ENCODE assay signal across 9 mouse cellular contexts in the genomic region with DNA sequence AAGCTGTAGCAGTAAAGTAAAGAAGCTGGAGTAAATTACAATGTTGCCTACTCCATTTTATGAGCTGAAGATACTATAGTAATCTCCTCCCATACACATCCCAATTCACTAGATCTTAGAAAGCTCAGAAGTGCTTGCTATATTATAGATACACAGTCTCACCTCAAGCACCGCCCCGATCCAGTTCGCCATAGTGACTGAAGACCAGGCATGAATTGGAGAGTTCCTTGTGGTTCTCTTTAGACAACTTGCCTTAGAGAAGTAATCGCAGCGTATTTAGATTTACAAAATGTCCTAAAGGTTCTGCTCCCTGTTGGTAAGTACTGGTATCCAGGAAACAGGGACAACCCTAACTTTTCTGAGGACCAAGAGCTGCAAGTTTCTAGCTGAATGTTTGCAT. TPM values are rescaled to one million over a fixed set of nuclear protein-coding genes. Genes with fewer than 3 reads are reported as not detected.
DNase-seq lines count a peak whose midpoint lies in the region; ATAC-seq lines count a peak whose summit lies in the region.
"Had no signal": no experiment of that assay in that cellular context is flagged by ENCODE, and none has a peak within 500 bp of the region (broad histone marks: within the 10 kb centered on the region; RNA-seq: fewer than 3 reads in every experiment).

No protein-coding gene starts in this region.

- peak overlapping the region; percentile 85 for H3K4me3 ChIP-seq in limb, embryonic 13.5 days
- H3K4me3 ChIP-seq in stomach, embryonic 16.5 days (replicated peaks; ENCODE audit: low read length), result no peak overlapping the region

- H3K27me3 ChIP-seq in limb, embryonic 13.5 days, result no peaks in the 10 kb centered on the region
- no peaks in the 10 kb centered on the region for H3K27me3 ChIP-seq in stomach, embryonic 16.5 days (ENCODE audit: control insufficient read depth, insufficient read depth, low read length)

- ATAC-seq in limb, embryonic 13.5 days (ENCODE audit: low FRiP score, low read depth), result no peak
- ATAC-seq in stomach, embryonic 16.5 days (ENCODE audit: insufficient read depth, low FRiP score), result no peak

- DNase-seq in cerebellum, adult 11-12 months, result peak; percentile 41
- no peak for DNase-seq in cerebellum, adult 9-10 months
- DNase-seq in spleen, postnatal 10 days (ENCODE audit: low spot score in 2 of 2), result peak; percentile 16 to 54
- no peak for DNase-seq in spleen, adult 12 weeks (ENCODE audit: low spot score)
- no peak for DNase-seq in right cerebral cortex, postnatal 25 days
- DNase-seq in urinary bladder, postnatal 36 days (ENCODE audit: low spot score in 2 of 2), result no peak
- DNase-seq: kidney, adult 9 months had no signal

- peak overlapping the region; percentile 74 for H3K4me2 ChIP-seq in limb, embryonic 13.5 days (replicated peaks)
- peak overlapping the region; percentile 88 for H3K4me2 ChIP-seq in stomach, embryonic 16.5 days (ENCODE audit: low read depth, low read length)

- H3K9ac ChIP-seq in limb, embryonic 13.5 days, result no peak overlapping the region
- no peak overlapping the region for H3K9ac ChIP-seq in stomach, embryonic 16.5 days (ENCODE audit: low read length)

- peaks cover 25% of the 10 kb centered on the region for H3K4me1 ChIP-seq in limb, embryonic 13.5 days
- peaks cover 10% of the 10 kb centered on the region; the same call in 1 of the 2 replicates for H3K4me1 ChIP-seq in stomach, embryonic 16.5 days (ENCODE audit: control insufficient read depth, insufficient read depth, low read length)

- no peak overlapping the region for H3K27ac ChIP-seq in limb, embryonic 13.5 days
- no peak overlapping the region for H3K27ac ChIP-seq in stomach, embryonic 16.5 days (ENCODE audit: low read length)

- H3K36me3 ChIP-seq in limb, embryonic 13.5 days, result peaks cover 6% of the 10 kb centered on the region
- H3K36me3 ChIP-seq in stomach, embryonic 16.5 days (ENCODE audit: control insufficient read depth, insufficient read depth, low read length), result no peaks in the 10 kb centered on the region

- WGBS in limb, embryonic 13.5 days, result 89% methylated on average over 5 of the region's 5 CpGs
- 92% methylated on average over 5 of the region's 5 CpGs for WGBS in stomach, embryonic 16.5 days

- H3K9me3 ChIP-seq in limb, embryonic 13.5 days, result no peaks in the 10 kb centered on the region
- H3K9me3 ChIP-seq in stomach, embryonic 16.5 days (replicated peaks; ENCODE audit: control insufficient read depth, low read length), result no peaks in the 10 kb centered on the region

RNA-seq across cellular contexts. Expression of a gene that starts 1.8 kb away (rescaled TPM):
- 9.9 and 10.2 TPM in 2 replicates for polyA plus RNA-seq in limb, embryonic 13.5 days (2015; fragmentation: Nextera tagmentation; extraction: Ambion mirVana)
- polyA plus RNA-seq in stomach, embryonic 16.5 days (2015; fragmentation: Nextera tagmentation; extraction: Ambion mirVana), result 5.0 and 5.6 TPM in 2 replicates

Comparison
In these comparisons a context has a peak if more than half of its experiments do, and no peak if none do; other contexts are left out.
1. DNase-seq: peak in cerebellum, adult 11-12 months (single experiment) and spleen, postnatal 10 days (2 of 2); none in cerebellum, adult 9-10 months (single experiment), spleen, adult 12 weeks (single experiment), right cerebral cortex, postnatal 25 days (single experiment) and urinary bladder, postnatal 36 days (0 of 2).